Mouse (Mus musculus) megakaryocyte progenitor cell, adult 5-6 weeks (primary cell): ENCODE data around the gene Nup133. TPM values are rescaled to one million over a fixed set of nuclear protein-coding genes. Genes with fewer than 3 reads are reported as not detected.

Source experiments
- ATAC-seq: replicated peaks from 2 replicates; pipeline ENCODE4 v1.8.0; 2016; ENCODE audit warnings: mild to moderate bottlenecking, moderate TSS enrichment, inconsistent platforms; ENCODE audit not compliant: poor library complexity
- total RNA-seq, 2 experiments: library from RNA; stranded (forward) in 1 of 2; stranded (reverse) in 1 of 2; fragments of 157-497, 149-512 nt in 1 of 2; fragments of 200-1000 nt in 1 of 2; gene quantifications; 2 replicates each; pipeline versions ENCODE4 v1.2.3 to v1.2.4; 2015 to 2017

Nup133 gene
- total RNA-seq, 2 experiments from 2014 or later = 28.7 to 33.0 TPM

DNA sequence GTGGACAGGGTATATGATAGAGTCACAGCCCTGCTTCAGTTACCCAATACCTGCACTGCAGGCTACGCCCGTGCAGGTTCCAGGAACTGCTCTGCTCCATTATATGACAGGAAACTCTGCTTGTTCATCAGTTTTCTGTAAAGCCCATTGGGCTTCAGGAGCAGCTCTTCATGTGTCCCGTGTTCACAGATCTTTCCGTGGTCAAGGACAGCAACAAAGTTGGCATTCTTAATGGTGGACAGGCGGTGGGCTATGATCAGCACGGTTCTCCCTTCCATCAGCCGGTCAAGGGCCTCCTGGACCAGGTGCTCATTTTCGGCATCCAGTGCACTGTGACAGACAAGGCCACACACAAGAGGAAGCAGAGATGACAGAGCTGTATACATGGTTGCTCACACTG is 5.2 kb upstream of the Nup133 start:
- no peak for ATAC-seq

DNA sequence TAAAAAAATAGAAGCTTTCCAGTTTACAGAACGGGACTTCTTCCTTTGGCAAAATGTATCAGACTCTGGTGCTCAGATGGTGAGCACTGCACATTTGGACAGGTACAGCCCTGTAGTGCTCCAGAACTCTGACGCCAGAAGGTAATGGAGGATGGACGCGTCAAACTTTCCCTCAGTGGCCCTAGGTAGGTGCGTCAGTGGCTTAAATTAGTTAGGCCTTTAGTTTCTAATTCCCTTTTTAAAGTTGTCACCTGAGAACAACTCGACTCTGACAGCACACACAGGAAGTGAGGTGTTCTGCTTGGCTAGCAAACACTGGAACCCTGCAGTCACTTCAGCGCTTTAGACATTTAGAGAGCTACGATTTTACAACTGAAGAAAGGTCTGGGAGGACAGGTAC is 4.6 kb upstream of the Nup133 start:
- no peak for ATAC-seq

DNA sequence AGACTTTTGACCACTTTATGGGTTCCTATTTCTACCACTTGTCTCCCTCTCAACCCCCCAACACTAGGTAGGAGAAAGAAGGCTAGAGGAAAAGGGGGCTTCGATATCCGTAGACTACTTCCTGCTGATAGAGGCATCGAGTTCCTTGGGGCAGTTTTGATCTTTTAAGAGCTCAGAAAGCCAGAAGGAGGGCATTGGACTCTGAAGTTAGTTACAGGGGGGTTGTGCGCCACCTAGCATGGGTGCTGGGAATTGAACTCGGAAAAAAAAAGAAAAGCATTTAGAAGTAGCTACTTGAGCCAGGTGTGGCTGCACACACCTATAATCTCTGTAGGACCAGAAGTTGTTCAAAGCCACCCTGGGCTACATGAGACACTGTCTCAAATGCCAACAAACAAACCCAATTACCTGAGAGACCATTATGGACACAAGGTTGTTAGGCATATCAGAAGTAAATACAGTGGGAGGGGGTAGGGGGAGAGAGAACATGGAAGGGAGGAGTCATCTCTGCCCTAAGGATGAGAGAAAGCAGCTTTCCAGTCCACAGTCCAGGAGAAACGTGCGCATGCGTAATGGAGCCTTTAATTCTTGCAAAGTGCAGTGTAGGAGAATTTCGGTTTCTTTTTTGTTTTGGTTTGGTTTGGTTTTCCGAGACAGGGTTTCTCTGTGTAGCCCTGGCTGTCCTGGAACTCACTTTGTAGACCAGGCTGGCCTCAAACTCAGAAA is 1.2 kb upstream of the Nup133 start:
- peak; percentile 66 for ATAC-seq

DNA sequence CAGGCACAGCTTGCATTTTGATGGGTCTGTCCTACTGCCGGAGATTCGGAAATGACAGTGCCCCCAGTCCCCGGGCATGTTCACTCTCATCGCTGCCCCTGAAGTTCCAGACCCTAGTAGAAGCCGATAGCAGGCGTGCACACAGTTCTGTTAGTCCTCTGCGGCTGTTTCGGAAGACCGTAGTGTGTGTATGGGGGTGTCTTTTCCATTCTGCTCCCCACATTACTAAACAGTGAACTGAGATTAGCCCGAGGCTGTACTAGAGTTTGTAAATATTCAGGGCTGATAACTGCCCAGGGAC is 571 bp upstream of the Nup133 start:
- no peak for ATAC-seq

DNA sequence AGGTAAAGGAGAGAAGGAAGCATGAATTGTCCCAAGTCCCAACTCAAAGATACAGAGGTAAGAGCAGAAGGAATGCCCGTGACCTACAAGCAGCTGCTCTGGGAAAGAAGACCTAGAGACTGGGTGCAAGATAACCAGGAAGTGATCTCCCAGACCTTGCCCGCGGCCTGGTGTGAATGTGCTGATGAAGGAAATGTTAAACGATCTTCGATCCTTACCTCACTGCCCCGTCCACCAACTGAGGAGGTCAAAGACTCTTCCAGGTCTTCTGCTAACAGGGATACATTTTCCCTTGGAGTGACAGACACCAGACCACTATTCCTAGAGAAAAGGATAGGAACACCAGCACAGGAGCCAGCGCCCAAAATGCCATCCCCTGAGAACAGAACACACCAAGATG is 20.0 kb downstream of the Nup133 start:
- no peak for ATAC-seq

DNA sequence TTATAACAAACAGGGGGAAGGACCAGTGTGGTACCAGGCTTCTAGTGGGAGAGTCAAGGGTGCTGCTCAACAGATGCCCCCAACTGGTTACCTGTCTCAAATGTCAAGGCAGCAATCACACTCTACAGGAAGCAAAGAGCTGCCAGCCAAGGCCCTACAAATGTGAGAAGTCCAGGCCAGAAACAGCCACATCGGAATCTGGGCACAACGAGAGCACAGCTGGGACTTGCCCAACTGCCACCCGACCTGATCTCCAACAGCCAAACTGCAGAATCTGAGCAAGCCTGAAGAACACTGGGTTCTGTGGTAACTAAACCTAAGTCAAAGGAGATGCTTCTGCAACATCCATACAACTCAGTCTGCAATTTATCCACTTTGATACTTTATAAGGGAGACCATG is 23.4 kb downstream of the Nup133 start:
- no peak for ATAC-seq

DNA sequence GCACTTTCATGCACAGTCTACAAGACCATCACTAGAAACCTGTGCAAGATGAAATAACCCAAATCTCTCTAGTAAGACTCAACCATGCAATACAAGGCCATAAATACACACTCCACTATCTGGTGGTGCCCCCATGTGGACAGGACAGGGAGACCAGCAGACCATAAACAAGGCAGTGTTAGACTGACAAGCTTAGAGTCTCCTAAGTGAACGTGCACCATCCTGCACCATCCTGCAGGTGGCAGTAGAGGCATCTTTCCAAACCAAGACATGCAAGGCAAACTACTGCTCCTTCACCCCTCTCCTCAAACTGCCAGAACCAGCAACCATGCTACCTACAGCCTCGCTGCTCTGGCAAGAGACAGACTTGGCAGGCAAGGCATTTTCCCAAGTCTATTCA is 24.3 kb downstream of the Nup133 start:
- ATAC-seq = peak; percentile 99

DNA sequence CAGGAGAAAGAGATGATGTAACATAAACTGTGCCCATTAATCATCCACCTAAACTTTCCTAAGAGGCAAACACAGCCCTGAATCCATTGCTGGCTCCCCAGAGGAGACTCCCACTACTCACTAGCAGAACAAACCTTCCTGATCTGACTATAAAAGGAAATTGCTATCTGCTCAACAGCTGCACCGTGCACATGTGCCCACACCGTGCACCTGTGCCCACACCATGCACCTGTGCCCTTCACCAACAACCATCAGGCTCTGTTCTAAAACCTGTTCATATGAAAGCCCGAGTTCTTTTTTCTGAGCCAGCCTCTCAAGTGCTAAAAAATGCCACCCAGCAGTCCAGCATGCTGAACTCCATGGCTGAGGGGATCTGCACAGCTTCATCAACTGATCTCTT is 34.4 kb downstream of the Nup133 start:
- ATAC-seq = no peak

DNA sequence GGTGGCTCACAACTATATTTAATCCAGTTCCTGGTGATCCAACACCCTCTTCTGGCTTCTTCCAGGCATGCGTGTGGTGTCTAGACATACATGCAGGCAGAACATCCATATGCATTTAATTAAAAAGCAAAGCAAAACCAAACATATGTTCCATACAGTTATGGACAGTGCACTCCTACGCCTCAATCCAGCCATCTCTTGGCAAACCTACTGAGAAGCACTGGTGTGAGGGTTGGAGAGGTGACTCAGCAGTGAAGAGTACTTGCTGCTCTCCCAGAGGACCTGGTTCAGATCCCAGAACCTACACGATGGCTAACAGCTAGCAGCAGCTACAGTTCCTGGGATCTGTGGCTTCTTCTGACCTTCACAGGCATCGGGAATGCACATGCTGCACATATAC is 36.8 kb downstream of the Nup133 start:
- no peak for ATAC-seq

DNA sequence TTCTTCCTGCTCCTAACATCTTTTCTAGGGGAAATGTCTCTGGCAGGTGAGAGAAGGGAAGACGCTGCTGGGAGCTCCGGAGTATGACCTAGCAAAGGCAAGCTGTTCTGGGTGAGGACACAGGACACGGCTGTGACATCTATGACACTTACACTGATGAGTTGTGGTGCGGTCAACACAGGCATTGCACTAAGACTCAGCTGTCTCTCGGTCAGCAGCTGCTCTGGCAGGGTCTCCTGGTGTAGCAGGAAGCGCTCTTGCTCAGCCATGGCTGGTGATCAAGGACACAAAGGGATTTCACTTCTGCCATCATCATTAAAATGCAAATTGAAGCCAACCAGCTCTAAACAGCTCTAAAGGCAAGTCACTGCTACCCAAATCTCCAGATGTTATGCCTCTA is 41.5 kb downstream of the Nup133 start:
- no peak for ATAC-seq

DNA sequence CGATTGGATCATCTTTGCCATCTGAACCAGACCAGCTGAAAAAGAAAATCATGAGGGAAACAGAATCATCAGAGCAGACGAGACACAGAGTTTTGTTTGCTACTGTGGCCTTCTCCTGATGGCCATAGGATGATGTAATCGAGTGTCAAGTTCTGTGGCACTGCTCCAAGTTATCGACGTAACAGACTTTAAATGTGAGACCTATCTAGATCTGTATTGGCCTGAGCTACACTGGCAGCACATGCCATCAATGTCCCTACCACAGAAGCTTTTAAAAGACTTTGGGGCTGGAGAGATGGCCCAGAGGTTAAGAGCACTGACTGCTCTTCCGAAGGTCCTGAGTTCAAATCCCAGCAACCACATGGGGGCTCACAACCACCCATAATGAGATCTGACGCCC is 46.4 kb downstream of the Nup133 start:
- no peak for ATAC-seq

DNA sequence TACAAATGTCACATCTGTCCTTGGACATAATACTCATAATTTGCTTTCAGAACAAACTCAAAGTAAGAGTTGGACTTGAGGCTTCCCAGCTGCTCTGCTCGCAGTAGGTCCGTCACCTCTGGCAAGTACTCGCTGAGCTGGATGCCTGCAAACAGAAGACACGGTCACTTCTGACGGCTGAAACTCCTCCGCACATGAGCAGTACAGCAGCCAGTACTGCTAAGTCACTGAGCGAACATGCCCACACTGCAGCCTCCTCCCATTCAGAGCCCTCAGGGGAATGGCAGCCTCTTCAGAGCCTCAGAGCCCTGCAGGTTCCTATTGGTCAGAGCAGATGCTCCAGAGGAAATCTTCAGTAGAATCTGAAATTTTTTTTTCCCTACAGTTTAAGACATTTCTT is 49.7 kb downstream of the Nup133 start:
- ATAC-seq = no peak

DNA sequence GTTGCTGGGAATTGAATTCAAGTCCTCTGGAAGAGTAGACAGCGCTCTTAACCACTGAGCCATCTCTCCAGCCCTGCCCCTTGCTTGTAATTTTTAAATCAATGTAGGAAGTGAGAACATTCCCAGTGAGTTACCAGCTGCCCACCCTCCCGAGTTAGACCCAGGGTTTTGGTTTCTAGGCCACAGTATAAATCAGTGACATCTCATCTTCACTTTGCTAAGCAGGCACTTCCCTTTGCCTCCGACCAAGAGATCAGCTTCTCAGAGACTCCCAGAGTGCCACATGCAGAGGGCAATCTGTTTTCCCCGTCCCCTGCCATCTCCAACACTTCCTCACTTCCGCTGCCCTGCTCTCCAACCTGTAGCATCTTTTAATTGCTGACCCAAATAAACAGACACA is 50.5 kb downstream of the Nup133 start:
- no peak for ATAC-seq

DNA sequence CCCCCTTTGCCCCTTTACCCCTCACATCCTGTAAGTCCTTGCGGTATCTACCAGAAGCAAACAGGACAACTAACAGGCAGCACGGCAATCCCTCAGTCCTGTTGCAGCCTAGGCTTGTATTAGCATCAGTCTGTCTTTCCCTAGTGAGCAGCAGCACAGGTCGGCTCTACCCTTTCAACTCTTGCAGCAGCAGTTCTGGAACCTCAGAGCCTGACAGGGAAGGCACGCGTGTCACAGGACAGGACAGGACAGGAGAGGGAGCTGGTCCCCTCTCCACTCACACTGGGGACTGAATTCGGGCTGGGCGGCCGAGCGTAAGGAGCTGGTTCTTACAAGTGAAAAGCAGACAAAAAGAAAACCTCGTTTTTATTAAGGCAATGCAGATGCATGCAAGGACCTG is 52.3 kb downstream of the Nup133 start:
- ATAC-seq = no peak

DNA sequence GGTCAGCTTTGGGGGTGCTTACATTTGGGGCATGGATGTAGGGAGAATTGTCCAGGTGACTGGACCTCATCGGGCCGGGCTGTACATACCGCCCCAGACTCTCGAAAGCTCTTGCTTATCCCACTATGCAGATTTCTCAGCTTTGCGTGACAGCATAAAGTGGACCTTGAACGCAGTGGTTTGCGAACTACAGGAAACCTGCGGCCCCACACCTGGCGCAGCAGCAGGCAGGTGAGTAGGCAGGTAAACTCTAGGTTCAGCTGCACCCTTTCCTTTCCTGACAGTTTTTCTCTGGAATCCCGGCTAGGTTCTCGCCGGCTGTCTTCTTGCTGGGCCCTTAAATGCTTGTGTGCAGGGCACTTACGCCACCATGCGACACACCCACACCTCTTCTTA is 52.7 kb downstream of the Nup133 start:
- ATAC-seq = no peak

DNA sequence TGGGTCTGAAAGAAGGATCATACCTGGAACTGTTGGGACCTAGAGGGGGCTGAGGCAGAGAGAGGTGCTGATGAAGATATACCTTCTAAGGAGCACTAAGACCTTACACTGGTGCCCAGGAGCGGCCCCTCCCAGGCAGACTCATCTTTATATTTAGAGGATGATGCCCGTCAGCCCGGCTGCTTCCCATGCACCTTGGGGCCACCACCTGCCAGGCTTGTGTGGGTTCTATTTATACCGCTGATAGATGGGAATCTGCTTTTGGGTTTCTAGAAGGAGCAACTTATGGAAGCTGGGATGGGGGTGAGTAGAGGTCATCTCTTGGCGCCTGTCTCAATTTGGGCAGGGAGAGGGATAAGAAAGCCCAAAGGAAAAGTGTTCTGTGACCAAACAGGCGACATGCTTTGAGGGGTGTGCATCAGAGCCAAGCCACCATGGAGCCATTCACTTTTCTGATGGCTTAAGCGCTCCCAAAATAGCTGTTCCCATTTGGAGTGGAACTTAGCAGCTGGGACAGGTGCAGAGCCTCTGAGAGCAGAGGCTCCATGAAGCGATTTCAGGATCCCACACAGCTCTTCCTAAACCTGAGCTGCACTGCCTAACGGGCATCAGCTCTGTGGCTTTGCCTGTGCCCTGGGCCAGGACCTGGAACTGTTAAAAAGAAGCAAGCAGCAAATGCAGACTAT is 53.2 kb downstream of the Nup133 start:
- no peak for ATAC-seq

DNA sequence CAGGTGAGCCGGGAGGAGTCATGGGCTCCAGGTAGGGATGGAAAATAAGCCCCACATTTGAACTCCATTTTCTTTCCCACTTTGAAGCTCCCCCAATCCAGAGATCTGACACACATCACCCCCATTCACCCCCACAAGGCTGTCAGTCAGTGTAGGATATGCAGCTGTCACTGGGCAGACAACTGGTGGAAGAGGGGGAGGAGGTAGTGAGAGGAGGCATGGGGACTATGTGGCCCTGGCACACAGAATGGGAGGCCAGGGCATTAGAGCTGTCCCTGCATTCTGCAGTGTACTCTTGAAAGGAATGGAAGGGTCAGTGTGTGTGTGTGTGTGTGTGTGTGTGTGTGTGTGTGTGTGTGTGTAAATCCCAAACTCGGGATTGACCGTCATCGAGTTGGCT is 53.8 kb downstream of the Nup133 start:
- ATAC-seq = no peak

DNA sequence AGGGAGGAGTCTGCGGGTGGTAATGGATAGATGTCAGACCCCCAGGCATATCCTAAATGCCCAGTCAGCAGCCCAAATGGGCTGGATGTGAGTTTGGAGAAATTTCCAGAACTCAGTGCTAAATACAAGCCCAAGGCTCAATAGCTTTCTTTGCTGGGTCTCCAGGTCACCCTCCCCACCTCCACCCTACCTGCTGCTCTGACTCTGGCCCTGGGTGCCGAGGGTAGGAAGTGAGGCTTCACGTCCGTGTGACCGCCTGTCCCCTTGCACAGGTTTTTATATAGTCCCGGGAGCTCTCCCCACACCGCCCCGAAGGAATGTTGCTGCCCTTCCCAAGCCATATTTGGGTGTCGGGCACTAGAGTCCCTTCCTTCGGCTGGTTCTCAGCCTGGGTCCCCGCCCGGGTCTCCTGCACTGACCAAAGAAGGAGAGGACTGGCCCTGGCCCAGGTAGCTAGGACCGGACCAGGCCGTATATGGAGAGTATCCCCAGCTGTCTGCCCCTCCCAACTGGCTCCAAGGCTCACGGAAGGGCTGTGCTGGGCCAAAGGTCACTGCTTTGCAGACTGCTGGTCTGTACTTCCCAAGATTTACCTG is 54.5 kb downstream of the Nup133 start, which contains the start of gene Acta1:
TSS of gene Acta1 (minus strand) at position 250 of the 596 bp plus-strand sequence.
- ATAC-seq = no peak

DNA sequence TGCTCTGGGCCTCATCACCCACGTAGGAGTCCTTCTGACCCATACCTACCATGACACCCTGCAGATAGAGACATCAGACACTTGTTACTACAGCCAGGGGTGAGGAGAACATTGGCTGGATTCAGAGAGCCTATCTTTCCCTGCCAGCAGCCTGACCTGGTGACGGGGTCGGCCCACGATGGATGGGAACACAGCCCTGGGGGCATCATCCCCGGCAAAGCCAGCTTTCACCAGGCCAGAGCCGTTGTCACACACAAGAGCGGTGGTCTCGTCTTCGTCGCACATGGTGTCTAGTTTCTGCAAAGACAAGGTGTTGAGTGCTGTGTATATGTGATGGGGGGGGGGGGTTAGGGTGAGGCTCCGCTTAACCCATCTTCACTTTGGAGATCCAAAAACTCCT is 55.7 kb downstream of the Nup133 start:
- ATAC-seq = no peak

DNA sequence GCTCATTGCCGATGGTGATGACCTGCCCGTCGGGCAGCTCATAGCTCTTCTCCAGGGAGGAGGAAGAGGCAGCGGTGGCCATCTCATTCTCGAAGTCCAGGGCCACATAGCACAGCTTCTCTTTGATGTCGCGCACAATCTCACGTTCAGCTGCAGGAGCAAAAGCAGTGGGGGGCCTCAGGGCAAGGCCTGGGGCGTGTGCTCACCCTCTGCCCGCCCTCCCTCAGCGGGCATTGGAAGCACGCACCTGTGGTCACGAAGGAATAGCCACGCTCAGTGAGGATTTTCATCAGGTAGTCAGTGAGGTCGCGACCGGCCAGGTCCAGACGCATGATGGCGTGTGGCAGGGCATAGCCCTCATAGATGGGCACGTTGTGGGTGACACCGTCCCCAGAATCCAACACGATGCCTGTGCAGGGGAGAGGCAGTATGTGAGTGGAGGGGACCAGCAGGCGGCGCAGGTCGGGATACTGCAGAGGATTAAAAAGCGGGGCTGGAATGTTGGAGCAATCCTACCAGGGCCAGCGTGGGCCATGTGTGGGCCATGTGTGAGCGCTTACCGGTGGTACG is 56.4 kb downstream of the Nup133 start:
- no peak for ATAC-seq

DNA sequence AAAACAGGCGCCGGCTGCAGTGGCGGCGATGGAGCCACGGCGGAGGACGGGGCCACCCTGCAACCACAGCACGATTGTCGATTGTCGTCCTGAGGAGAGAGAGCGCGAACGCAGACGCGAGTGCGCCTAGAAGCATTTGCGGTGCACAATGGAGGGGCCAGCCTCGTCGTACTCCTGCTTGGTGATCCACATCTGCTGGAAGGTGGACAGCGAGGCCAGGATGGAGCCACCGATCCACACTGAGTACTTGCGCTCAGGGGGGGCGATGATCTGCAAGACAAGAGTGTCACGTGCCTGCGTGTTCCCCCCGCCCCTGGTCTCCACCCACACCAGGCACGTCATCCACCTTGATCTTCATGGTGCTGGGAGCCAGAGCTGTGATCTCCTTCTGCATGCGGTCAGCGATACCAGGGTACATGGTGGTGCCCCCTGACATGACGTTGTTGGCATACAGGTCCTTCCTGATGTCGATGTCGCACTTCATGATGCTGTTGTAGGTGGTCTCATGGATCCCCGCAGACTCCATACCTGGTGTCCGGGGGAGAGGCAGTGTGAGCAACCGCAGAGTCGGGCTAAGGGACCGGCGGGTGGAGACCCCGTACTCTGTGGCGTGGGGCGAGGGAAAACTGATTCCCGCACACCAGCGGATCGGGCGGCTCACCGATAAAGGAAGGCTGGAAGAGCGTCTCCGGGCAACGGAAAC is 57.0 kb downstream of the Nup133 start:
- ATAC-seq = no peak

DNA sequence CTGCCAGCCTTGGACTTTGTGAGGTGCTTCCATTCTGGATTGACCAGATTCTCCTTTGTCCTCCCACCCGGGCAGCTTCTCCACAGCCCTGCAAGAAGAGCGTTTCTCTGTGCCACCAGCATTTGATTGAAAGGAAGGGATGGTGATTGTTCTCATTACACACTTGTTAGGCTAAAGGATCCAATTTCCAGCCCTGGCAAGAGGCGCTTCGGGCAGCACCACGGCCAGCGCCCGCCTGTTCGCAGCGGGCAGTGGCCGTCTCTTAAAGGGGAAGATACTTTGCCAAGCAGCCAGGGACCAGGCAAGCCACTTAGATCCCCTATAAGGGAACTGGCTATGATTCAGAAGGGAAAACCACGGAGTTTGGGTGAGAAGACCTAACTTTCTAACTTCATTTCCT is 57.8 kb downstream of the Nup133 start:
- peak; percentile 88 for ATAC-seq
